Mouse (Mus musculus) macrophage (primary cell): ENCODE measurements around the gene Zfp764. TPM values are rescaled to one million over a fixed set of nuclear protein-coding genes. Genes with fewer than 3 reads are reported as not detected.
"Not testable (repeated sequence)": the region's sequence is repeated elsewhere in the genome, so short reads cannot be mapped to it uniquely, and the experiment has no call there.

ENCODE experiments used
- H3K27ac ChIP-seq: fragments of 350-480 bp; formaldehyde crosslinking; 2 replicates; pipeline ENCODE4 v1.9.0; 2021
- H3K36me3 ChIP-seq: fragments of 350-480 bp; formaldehyde crosslinking; 2 replicates; pipeline ENCODE4 v1.9.0; 2021; ENCODE audit errors: inconsistent target
- H3K4me3 ChIP-seq: fragments of 350-480 bp; formaldehyde crosslinking; 2 replicates; pipeline ENCODE4 v1.9.0; 2021; ENCODE audit errors: inconsistent target
- H3K79me2 ChIP-seq: fragments of 350-480 bp; formaldehyde crosslinking; 2 replicates; pipeline ENCODE4 v1.9.0; 2021; ENCODE audit errors: inconsistent target
- WGBS: methylation state at CpG from one replicate; pipeline ENCODE4 v1.1.7; 2026; ENCODE audit warnings: inconsistent platforms; ENCODE audit not compliant: missing documents; 5-methylcytosine and 5-hydroxymethylcytosine counted together
- polyA plus RNA-seq: library from polyadenylated mRNA; stranded (reverse); fragments of 250-400 nt; gene quantifications from 3 replicates; pipeline ENCODE4 v1.2.4, GENCODE M21; 2018; ENCODE audit warnings: inconsistent platforms

Gene Zfp764
- polyA plus RNA-seq, 1 experiment from 2014 or later = 6.2 TPM

GRCm38 (mm10) chr7:127375271-127376245 lies 31.1 kb downstream of the Zfp764 start, which contains the start of gene Zfp747:
Gene Zfp747, minus strand, starts transcription at chr7:127376050.
- WGBS = 1% methylated on average over 41 of the region's 49 CpGs
- not testable (repeated sequence) for H3K36me3 ChIP-seq
- peak within 1 kb of the TSS; percentile 91 for H3K4me3 ChIP-seq
- H3K27ac ChIP-seq = peak within 1 kb of the TSS; percentile 61
- peaks cover 12% of the 10 kb centered on the region; the same call in 1 of the 2 replicates for H3K79me2 ChIP-seq

GRCm38 (mm10) chr7:127371870-127372269 lies 34.8 kb downstream of the Zfp764 start:
- H3K36me3 ChIP-seq, H3K27ac ChIP-seq, H3K4me3 ChIP-seq: not testable (repeated sequence)
- H3K79me2 ChIP-seq = peaks cover 12% of the 10 kb centered on the region; the same call in 1 of the 2 replicates
- 93% methylated on average over 3 of the region's 3 CpGs for WGBS

DNA sequence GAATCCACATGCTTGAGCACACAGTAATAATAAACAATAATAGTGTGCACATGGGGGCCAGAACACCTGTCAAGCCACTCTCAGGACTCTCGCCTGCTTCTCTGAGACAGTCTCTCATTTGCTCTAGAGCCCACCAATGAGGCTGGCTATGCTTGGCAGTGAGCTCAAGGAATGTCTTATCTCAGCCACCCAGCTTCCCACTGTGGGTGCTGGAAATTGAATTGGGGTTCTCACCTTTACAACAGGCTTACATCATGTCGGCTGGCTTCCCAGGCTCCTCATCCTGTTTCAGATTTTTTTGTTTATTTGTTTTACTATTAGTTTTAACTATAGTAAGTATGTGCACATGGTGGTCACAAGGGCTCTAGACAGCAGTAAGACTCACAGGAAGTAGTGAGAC lies 35.4 kb downstream of the Zfp764 start:
- H3K4me3 ChIP-seq = no peak overlapping the region
- 89% methylated on average over 2 of the region's 2 CpGs for WGBS

DNA sequence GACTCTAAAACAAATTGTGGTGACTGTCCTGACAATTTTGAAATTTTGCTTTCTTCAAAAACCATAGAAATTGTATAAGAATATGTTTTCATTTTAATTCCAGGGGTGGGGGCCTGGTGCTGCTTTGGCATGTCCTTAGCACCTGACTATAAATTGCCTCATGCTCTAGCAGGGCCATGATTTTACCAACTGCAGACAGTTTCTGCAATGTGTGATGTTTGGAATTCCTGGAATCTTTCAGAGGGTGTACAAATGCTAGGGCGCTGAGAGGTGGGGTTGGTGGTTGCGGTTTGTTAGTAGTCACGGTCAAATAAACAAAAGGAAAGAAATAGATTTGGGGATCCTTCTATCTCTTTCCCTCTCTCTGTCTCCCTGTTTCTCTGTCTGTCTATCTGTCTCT lies 40.4 kb downstream of the Zfp764 start:
- Histone ChIP-seq H3K4me3 (no peak overlapping the region), H3K79me2 (no peaks in the 10 kb centered on the region), H3K36me3 (no peaks in the 10 kb centered on the region), H3K27ac (no peak overlapping the region)
- 94% methylated on average over 3 of the region's 3 CpGs for WGBS

More for the DNA sequence above, 35.4 kb downstream of the Zfp764 start:
- H3K27ac ChIP-seq = no peak overlapping the region
- H3K36me3 ChIP-seq = no peaks in the 10 kb centered on the region
- H3K79me2 ChIP-seq = peaks cover 12% of the 10 kb centered on the region; the same call in 1 of the 2 replicates

DNA sequence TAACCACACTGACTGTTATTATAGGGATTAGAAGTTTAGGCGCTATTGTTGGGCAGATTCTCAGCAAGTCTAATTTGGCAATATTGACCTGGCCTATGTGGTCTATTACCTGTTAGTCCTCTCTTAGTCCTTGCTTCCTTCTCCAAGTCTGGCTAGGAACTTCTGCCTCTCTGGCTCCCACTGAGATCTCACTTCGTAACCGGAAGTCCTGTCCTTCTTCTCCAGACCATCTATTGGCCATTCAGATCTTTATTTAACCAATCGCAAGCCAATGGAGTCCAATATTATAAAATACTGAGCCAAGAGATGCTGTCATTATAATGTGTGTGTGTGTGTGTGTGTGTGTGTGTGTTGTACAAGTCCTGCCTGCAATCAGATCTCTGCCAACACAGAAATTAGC lies 42.5 kb downstream of the Zfp764 start:
- Histone ChIP-seq H3K27ac (no peak overlapping the region), H3K4me3 (no peak overlapping the region), H3K36me3 (no peaks in the 10 kb centered on the region), H3K79me2 (no peaks in the 10 kb centered on the region)
- WGBS = 88% methylated on average over 3 of the region's 4 CpGs

GRCm38 (mm10) chr7:127363475-127363921 lies 43.1 kb downstream of the Zfp764 start:
- 35% methylated on average over 22 of the region's 24 CpGs for WGBS
- no peak overlapping the region for H3K27ac ChIP-seq
- H3K79me2 ChIP-seq = no peaks in the 10 kb centered on the region
- H3K36me3 ChIP-seq = no peaks in the 10 kb centered on the region
- H3K4me3 ChIP-seq = no peak overlapping the region

DNA sequence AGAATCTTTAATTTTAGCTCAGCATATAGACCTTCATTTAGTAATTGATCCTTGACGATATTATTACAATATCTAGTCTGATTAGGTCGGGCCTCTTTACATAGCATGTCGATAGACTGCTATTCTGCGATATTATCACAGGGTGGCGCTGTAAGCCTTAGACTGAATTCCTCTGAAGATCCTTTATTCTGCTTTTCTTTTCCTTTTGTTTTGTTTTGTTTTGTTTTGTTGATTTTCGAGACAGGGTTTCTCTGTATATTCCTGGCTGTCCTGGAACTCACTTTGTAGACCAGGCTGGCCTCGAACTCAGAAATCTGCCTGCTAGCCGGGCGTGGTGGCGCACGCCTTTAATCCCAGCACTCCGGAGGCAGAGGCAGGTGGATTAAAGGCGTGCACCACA lies 44.2 kb downstream of the Zfp764 start:
- H3K4me3 ChIP-seq = peak overlapping the region; percentile 31
- 19% methylated on average over 13 of the region's 13 CpGs for WGBS
- not testable (repeated sequence) for H3K36me3 ChIP-seq, H3K27ac ChIP-seq, H3K79me2 ChIP-seq

- no peak overlapping the region for H3K4me3 ChIP-seq
- H3K27ac ChIP-seq = no peak overlapping the region
- WGBS = 64% methylated on average over 12 of the region's 13 CpGs
- H3K79me2 ChIP-seq = no peaks in the 10 kb centered on the region
- H3K36me3 ChIP-seq = no peaks in the 10 kb centered on the region
Observed at GRCm38 (mm10) chr7:127361449-127361848, 45.2 kb downstream of the Zfp764 start.

- H3K4me3 ChIP-seq = no peak overlapping the region
- H3K27ac ChIP-seq = no peak overlapping the region
- no peaks in the 10 kb centered on the region for H3K36me3 ChIP-seq
- 78% methylated on average over 4 of the region's 4 CpGs for WGBS
- no peaks in the 10 kb centered on the region for H3K79me2 ChIP-seq
Observed at GRCm38 (mm10) chr7:127360265-127360664, 46.4 kb downstream of the Zfp764 start.

DNA sequence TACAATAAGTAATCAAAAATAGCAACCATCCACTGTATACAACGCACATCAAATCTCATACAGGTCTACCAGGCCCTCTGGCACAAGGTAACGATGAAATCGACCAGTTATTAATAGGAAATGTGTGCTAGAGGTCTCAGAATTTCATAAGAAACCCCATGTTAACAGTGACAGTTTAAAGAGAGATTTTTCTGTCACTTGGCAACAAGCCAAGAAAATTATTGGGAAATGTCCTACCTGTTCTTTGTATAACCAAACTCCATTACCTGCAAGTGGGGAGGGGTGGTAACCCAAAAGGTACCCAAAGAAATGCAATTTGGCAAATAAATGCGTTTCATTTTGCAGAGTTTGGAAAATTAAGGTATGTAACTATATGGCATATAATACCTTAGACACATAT lies 48.1 kb downstream of the Zfp764 start:
- Histone ChIP-seq H3K27ac (no peak overlapping the region), H3K4me3 (no peak overlapping the region)
- WGBS = 79% methylated on average over 4 of the region's 4 CpGs

GRCm38 (mm10) chr7:127357871-127358270 lies 48.8 kb downstream of the Zfp764 start:
- Histone ChIP-seq H3K4me3 (no peak overlapping the region), H3K36me3 (no peaks in the 10 kb centered on the region), H3K27ac (no peak overlapping the region), H3K79me2 (no peaks in the 10 kb centered on the region)
- WGBS = 40% methylated on average over 2 of the region's 2 CpGs

More for the DNA sequence above, 48.1 kb downstream of the Zfp764 start:
- Histone ChIP-seq H3K36me3 (no peaks in the 10 kb centered on the region), H3K79me2 (no peaks in the 10 kb centered on the region)

DNA sequence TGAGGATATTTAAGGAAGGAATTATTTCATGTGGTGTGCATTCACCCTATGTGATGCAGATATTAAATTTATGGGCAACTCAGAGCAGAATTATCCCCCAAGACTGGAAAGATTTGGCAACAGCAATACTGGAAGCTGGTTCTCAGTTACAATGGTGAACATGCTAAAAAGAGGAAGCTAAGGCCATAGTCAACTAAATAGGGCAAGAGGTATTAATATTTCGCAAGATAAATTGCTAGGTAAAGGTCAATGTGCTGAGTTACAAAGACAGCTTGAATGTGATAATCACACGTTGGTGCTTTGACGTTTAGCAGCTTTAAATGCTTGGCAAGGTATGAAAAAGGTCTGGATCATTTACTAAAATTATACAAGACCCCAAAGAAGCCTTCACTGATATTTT lies 50.8 kb downstream of the Zfp764 start:
- 54% methylated on average over 3 of the region's 3 CpGs for WGBS
- Histone ChIP-seq H3K4me3 (no peak overlapping the region), H3K79me2 (no peaks in the 10 kb centered on the region), H3K36me3 (no peaks in the 10 kb centered on the region), H3K27ac (no peak overlapping the region)
